Mouse (Mus musculus): ENCODE results near the gene Cdr2l.

Cdr2l gene

DNA sequence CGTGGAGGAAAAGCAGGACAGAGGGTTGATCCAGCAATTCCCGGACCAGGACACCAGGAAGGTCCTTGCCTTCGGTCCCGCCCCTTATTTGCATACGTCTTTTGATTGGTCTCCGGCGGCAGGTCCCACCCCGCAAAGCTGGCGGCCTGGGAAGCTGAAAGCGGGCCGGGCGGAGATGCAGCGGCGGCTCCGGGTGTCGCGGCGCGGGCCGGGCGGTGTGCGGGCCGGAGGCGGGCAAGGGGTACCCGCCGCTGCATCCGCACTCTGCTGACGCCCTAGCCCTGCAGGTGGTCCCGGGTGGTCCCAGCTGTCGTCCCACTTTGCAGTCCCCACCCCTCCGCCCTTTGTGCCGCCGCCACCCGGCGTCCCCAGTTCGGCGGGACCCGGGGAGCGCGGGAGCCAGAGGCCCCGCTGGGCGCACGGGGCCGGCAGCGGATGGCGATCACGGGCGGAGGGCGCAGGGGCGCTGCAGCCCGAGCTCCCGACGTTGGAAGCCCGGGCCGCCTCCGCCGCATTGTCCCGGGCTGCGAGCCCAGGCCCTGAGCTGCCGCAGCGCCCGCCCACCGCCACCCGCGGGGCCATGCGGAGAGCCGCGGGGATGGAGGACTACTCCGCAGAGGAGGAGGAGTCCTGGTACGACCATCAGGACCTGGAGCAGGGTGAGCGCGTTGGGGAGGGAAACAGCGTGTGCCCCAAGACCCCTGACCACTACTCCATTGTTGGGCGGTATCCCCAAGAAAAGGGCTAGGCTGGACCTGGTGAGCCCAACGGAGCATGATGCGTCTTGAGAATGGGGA is at the start of gene Cdr2l:
Gene Cdr2l (plus strand): TSS at position 174 of the 797 bp plus-strand sequence.
- DNase-seq: peak; percentile 94 to 96

DNA sequence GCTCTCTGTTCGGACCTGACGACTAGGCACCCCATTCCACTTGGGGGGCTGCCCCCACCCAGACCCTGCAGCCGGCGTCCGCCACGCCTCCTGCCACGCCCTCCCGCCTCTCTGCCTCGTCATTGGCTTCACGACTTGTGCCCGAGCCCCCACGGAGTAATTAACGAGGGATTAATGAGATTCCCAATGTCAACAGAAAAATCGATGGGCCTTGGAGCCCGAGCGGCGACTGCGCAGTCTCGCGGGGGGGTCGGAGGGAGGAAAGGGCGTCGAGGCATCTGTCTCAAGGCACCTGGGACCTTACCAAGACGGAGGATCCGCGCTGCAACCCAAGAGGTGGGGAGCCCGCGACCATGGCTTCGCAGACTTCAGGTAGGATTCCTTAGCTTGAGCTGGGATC is 47.2 kb upstream of the Cdr2l start, which contains the start of gene Otop3:
Gene Otop3 (plus strand): TSS at position 201 of the 400 bp plus-strand sequence.
- no peak for DNase-seq

DNA sequence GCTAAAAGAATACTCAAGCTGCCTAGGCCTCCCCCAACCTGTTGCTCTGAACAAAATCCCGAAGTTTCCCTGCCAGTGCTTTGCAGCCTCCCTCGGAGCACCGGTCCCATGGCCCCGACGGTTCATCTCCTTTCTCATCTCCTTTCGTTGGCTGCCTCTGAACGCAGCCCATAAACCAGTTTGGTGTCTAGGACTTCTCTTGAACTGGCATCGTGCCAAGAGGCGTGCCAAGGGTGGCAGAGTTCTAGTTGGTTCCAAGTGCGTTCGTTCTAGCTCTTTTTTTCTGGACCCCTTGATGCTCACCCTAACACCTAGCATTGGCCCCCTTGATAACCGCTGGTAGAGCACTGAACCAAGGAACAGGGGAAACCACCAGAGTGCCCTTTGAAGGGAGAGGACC is 46.5 kb upstream of the Cdr2l start:
- DNase-seq: no peak

GRCm38 (mm10) chr11:115336115-115336514 is 45.6 kb upstream of the Cdr2l start:
- DNase-seq: peak; percentile 62 to 66

- DNase-seq: no peak
Measured at GRCm38 (mm10) chr11:115337350-115337749, 44.4 kb upstream of the Cdr2l start.

GRCm38 (mm10) chr11:115337826-115338225 is 43.9 kb upstream of the Cdr2l start:
- DNase-seq: no peak

GRCm38 (mm10) chr11:115341246-115341645 is 40.5 kb upstream of the Cdr2l start:
- no peak for DNase-seq

- no peak for DNase-seq
Measured at GRCm38 (mm10) chr11:115341866-115342265, 39.9 kb upstream of the Cdr2l start.

GRCm38 (mm10) chr11:115344967-115345366 is 36.7 kb upstream of the Cdr2l start:
- DNase-seq: peak; percentile 34 to 38

DNA sequence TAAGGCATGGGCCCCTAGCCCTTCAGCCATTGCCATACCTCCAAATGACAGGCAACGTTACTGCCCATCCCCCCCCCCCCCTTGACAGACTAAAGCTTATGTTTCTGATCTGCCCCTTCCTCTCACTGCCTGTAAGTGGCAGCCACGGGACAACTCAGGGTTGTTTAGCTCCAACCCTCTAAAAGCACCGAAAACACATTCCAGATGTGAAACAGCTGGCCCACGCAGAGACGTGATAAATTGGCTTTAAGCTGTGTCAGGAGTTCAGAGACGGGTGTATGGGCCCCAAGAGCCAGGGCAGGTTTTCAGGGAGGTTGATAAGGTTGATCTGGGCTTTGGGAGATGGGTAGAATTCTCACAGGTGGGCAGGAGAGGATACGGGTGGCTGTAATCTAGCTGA is 36.2 kb upstream of the Cdr2l start:
- DNase-seq: no peak

DNA sequence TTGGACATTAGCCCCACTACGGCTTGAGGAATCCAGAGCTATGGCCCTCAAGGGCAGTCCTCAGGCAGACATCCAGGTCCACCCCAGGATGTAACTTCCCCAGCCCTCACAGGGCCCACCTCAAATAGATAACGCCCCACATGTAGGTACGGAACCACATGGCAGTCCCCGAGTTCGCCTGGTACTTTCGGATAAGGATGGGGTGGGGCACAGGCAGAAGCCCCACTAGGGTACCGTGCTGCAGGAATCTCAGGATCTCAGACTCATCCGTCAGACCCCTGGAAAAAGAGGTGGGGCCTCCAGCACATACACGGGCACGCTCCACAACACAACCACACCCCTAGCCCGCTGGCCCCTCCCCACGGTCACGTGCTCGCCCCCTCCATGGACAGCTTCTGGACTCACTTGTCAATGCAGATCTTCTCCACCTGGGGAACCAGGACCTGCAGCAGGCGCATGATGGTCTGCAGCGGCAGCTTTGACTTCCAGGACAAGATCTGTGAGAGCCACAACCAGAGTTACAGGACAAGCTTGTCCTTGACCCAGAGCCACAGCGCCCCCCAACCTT is 33.0 kb upstream of the Cdr2l start:
- peak; percentile 29 to 31 for DNase-seq

DNA sequence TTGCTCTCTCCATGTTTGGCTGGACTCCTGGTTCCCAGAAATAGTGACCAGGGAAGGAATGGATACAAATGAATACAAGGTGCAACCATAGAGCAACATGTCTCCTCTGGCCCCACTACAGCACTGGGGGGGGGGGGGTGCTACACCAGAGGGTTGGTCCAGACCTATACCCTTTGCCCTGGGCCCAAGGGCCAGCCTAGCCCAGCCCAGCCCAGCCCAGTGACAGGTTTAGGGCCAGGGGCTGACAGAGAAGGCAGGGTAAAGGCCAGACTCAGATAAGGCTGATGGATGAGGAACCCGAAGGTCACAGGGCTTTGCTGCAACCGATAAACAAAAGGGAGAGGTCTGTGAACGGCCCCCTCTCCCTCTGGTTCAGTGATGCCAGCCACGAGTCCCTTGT is 31.7 kb upstream of the Cdr2l start:
- no peak for DNase-seq

- no peak for DNase-seq
Measured at GRCm38 (mm10) chr11:115353375-115353774, 28.3 kb upstream of the Cdr2l start.

DNA sequence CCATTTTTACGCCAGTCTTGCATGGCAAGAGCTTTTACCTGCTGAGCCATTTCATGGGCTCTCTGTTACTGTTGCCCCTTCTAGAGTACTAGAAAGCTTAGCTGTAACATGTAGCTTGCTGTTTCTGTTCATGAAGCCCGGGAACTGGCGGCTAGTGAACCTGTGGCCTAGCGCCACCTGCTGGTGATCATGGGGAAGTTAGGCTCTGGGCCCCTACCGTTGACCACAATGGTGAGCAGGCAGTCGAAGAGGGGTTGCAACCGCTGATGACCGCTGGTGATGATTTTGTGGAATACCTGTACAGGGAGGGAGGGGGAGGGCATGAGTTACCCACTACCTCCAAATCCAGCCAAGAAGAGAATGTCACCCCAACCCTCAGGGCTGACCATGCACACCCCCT is 27.5 kb upstream of the Cdr2l start:
- DNase-seq: peak; percentile 78 to 82

DNA sequence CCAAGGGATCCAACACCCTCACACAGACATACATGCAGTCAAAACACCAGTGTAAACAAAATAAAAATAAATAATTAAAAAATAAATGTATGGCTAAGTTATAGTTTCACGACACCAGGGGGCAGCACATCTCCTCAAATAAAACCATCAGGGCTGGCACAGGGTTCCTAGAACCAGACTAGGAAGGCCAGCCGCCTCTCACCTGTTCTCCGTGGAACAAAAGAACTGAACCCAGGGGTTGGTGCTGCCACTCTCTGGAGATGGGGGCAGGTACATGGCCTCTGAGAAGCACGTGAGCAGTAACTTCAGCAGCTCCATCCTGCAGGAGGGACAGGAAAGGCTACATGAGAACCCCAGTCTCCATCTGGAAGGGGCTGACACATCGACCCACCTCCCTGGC is 23.2 kb upstream of the Cdr2l start:
- DNase-seq: peak; percentile 82 to 85

- no peak for DNase-seq
Measured at GRCm38 (mm10) chr11:115359293-115359692, 22.4 kb upstream of the Cdr2l start.

GRCm38 (mm10) chr11:115359726-115360125 is 22.0 kb upstream of the Cdr2l start:
- DNase-seq: peak in 1 of 2 experiments; percentile 25

GRCm38 (mm10) chr11:115364136-115364535 is 17.6 kb upstream of the Cdr2l start:
- DNase-seq: no peak

- peak in 1 of 2 experiments; percentile 35 for DNase-seq
Measured at GRCm38 (mm10) chr11:115366039-115366705, 15.5 kb upstream of the Cdr2l start.

- DNase-seq: peak in 1 of 2 experiments; percentile 39
Measured at GRCm38 (mm10) chr11:115366706-115367394, 14.9 kb upstream of the Cdr2l start.

GRCm38 (mm10) chr11:115367395-115367944 is 14.2 kb upstream of the Cdr2l start, which contains the start of gene Hid1:
Gene Hid1 (minus strand): TSS chr11:115367756.
- DNase-seq: peak; percentile 83 to 87

- DNase-seq: no peak
Measured at GRCm38 (mm10) chr11:115370368-115370767, 11.3 kb upstream of the Cdr2l start.

- no peak for DNase-seq
Measured at GRCm38 (mm10) chr11:115371354-115371753, 10.4 kb upstream of the Cdr2l start.

Measured in kidney, postnatal 4 days (tissue).